ENCODE assay signal across 10 mouse cellular contexts in genomic region chr10:56840732-56841131, GRCm38 (mm10).
DNase-seq lines count a peak whose midpoint lies in the region; ATAC-seq and TF ChIP-seq lines count a peak whose summit lies in the region.
"Had no signal": no experiment of that assay in that cellular context is flagged by ENCODE, and none has a peak within 500 bp of the region (broad histone marks: within the 10 kb centered on the region; RNA-seq: fewer than 3 reads in every experiment).

No protein-coding gene starts in this region.

- no peak for ATAC-seq in midbrain, embryonic 11.5 days (ENCODE audit: low FRiP score)
- no peak for ATAC-seq in heart, postnatal 0 days (ENCODE audit: insufficient read depth, low read depth)

- H3K27me3 ChIP-seq in midbrain, embryonic 10.5 days (ENCODE audit: low read depth, poor library complexity, severe bottlenecking): no peaks in the 10 kb centered on the region
- H3K27me3 ChIP-seq in midbrain, embryonic 11.5 days (ENCODE audit: control insufficient read depth, insufficient read depth, low read length): no peaks in the 10 kb centered on the region
- H3K27me3 ChIP-seq in heart, postnatal 0 days (ENCODE audit: control insufficient read depth, insufficient read depth, low read length): no peaks in the 10 kb centered on the region
- H3K27me3 ChIP-seq: limb, embryonic 15.5 days had no signal

- WGBS in midbrain, embryonic 10.5 days: 74% methylated on average over 5 of the region's 5 CpGs
- 64% methylated on average over 5 of the region's 5 CpGs for WGBS in midbrain, embryonic 11.5 days
- WGBS in heart, postnatal 0 days: 77% methylated on average over 5 of the region's 5 CpGs

- H3K4me2 ChIP-seq in midbrain, embryonic 11.5 days: no peak overlapping the region
- no peak overlapping the region for H3K4me2 ChIP-seq in heart, postnatal 0 days (ENCODE audit: low read depth, low read length)
- H3K4me2 ChIP-seq: limb, embryonic 15.5 days had no signal

- no peaks in the 10 kb centered on the region for H3K36me3 ChIP-seq in midbrain, embryonic 10.5 days
- H3K36me3 ChIP-seq in midbrain, embryonic 11.5 days (ENCODE audit: control insufficient read depth, insufficient read depth, low read length): no peaks in the 10 kb centered on the region
- H3K36me3 ChIP-seq in heart, postnatal 0 days (replicated peaks; ENCODE audit: control insufficient read depth, insufficient read depth, low read length): no peaks in the 10 kb centered on the region
- H3K36me3 ChIP-seq: G1E; limb, embryonic 15.5 days had no signal

- no peak overlapping the region for H3K27ac ChIP-seq in midbrain, embryonic 10.5 days (replicated peaks)
- H3K27ac ChIP-seq in midbrain, embryonic 11.5 days (ENCODE audit: low read depth, low read length): no peak overlapping the region
- no peak overlapping the region for H3K27ac ChIP-seq in heart, postnatal 0 days (ENCODE audit: low read depth)
- H3K27ac ChIP-seq: limb, embryonic 15.5 days had no signal

- TF ChIP-seq EP300 in heart, postnatal 0 days (IDR thresholded peaks at IDR 0.05; ENCODE audit: low read depth): no peak

- no peaks in the 10 kb centered on the region for H3K9me3 ChIP-seq in midbrain, embryonic 10.5 days (replicated peaks)
- H3K9me3 ChIP-seq in midbrain, embryonic 11.5 days (ENCODE audit: control insufficient read depth, low read length): no peaks in the 10 kb centered on the region
- no peaks in the 10 kb centered on the region for H3K9me3 ChIP-seq in heart, postnatal 0 days (replicated peaks; ENCODE audit: control insufficient read depth, low read length)
- H3K9me3 ChIP-seq: G1E; limb, embryonic 15.5 days had no signal

- DNase-seq in cerebellum, postnatal 14 days: peak; percentile 35 to 64
- DNase-seq in cerebellum, adult 11 months: no peak
- DNase-seq in midbrain, embryonic 10.5 days (ENCODE audit: low spot score): peak; percentile 34
- DNase-seq in midbrain, embryonic 11.5 days (ENCODE audit: low spot score, missing footprints): no peak
- peak; percentile 45 for DNase-seq in adrenal gland, adult 2 months
- no peak for DNase-seq in heart, postnatal 0 days (ENCODE audit: low spot score)
- DNase-seq in lung, postnatal 36 days: peak; percentile 61
- DNase-seq in yolk sac, embryonic 10.5 days (ENCODE audit: low spot score): no peak

- H3K4me3 ChIP-seq in midbrain, embryonic 10.5 days: no peak overlapping the region
- H3K4me3 ChIP-seq in midbrain, embryonic 11.5 days (ENCODE audit: low read depth, low read length): no peak overlapping the region
- H3K4me3 ChIP-seq in heart, postnatal 0 days (ENCODE audit: low read depth, low read length): no peak overlapping the region
- H3K4me3 ChIP-seq: limb, embryonic 15.5 days had no signal

- peak; percentile 64 for TF ChIP-seq CTCF in heart, postnatal 0 days (IDR thresholded peaks at IDR 0.05; ENCODE audit: low read depth)

- H3K9ac ChIP-seq in midbrain, embryonic 11.5 days (ENCODE audit: low read length): no peak overlapping the region
- H3K9ac ChIP-seq in heart, postnatal 0 days (replicated peaks; ENCODE audit: low read depth, low read length): no peak overlapping the region
- H3K9ac ChIP-seq: limb, embryonic 15.5 days had no signal

- H3K4me1 ChIP-seq in midbrain, embryonic 10.5 days: peaks cover 34% of the 10 kb centered on the region
- peaks cover 4% of the 10 kb centered on the region; the same call in 1 of the 2 replicates for H3K4me1 ChIP-seq in midbrain, embryonic 11.5 days (ENCODE audit: control insufficient read depth, insufficient read depth, low read length)
- H3K4me1 ChIP-seq in heart, postnatal 0 days (ENCODE audit: control insufficient read depth, insufficient read depth): peaks cover 4% of the 10 kb centered on the region

Comparison
In these comparisons a context has a peak if more than half of its experiments do, and no peak if none do; other contexts are left out.
1. DNase-seq: peak in cerebellum, postnatal 14 days (2 of 2), midbrain, embryonic 10.5 days (single experiment), adrenal gland, adult 2 months (single experiment) and lung, postnatal 36 days (single experiment); none in cerebellum, adult 11 months (single experiment), midbrain, embryonic 11.5 days (single experiment), heart, postnatal 0 days (single experiment) and yolk sac, embryonic 10.5 days (single experiment).